Mouse (Mus musculus) embryonic facial prominence, embryonic 14.5 days (tissue): ENCODE measurements around the gene U2af1. TPM values are rescaled to one million over a fixed set of nuclear protein-coding genes. Genes with fewer than 3 reads are reported as not detected.

ENCODE experiments used
- ATAC-seq: fragments of 200-750 bp; cut with Nextera tagmentation; 2 replicates; pipeline ENCODE4 v1.8.0; 2017; ENCODE audit warnings: low read depth, moderate number of reproducible peaks, moderate TSS enrichment
- DNase-seq: peaks from one replicate; pipeline ENCODE4 v3.0.0-alpha.2; 2015; ENCODE audit warnings: low spot score
- H3K27ac ChIP-seq: fragments of 300-500 bp; sonication (generic); replicated peaks from 2 replicates; pipeline ENCODE4 v1.5.1; 2014; ENCODE audit warnings: low read depth, mild to moderate bottlenecking, low read length, moderate library complexity
- H3K27me3 ChIP-seq: fragments of 300-500 bp; sonication (generic); replicated peaks from 2 replicates; pipeline ENCODE4 v1.6.1; 2014; ENCODE audit warnings: low read length; ENCODE audit not compliant: control insufficient read depth, insufficient read depth
- H3K36me3 ChIP-seq: fragments of 300-500 bp; sonication (generic); 2 replicates; pipeline ENCODE4 v1.6.1; 2014; ENCODE audit warnings: low read length, mixed read lengths; ENCODE audit not compliant: control insufficient read depth, insufficient read depth
- H3K4me1 ChIP-seq: fragments of 300-500 bp; sonication (generic); 2 replicates; pipeline ENCODE4 v1.6.1; 2014; ENCODE audit warnings: antibody characterized with exemption, low read length; ENCODE audit not compliant: control insufficient read depth, insufficient read depth
- H3K4me2 ChIP-seq: fragments of 300-500 bp; sonication (generic); 2 replicates; pipeline ENCODE4 v1.6.1; 2014; ENCODE audit warnings: low read depth, mild to moderate bottlenecking, low read length, moderate library complexity, mixed read lengths
- H3K4me3 ChIP-seq: fragments of 300-500 bp; sonication (generic); 2 replicates; pipeline ENCODE4 v1.5.1; 2014; ENCODE audit warnings: low read depth, mild to moderate bottlenecking, low read length
- H3K9ac ChIP-seq: fragments of 300-500 bp; sonication (generic); 2 replicates; pipeline ENCODE4 v1.6.1; 2014; ENCODE audit warnings: low read depth, mild to moderate bottlenecking, low read length, moderate library complexity, mixed read lengths
- H3K9me3 ChIP-seq: fragments of 300-500 bp; sonication (generic); 2 replicates; pipeline ENCODE4 v1.6.1; 2016; ENCODE audit warnings: low read length; ENCODE audit not compliant: control insufficient read depth
- WGBS: fragments of 180-500 bp; shearing (Covaris S2); extraction: QIAGEN DNeasy Blood & Tissue Kit; methylation state at CpG from one replicate; pipeline ENCODE4 v1.1.7; 2014; 5-methylcytosine and 5-hydroxymethylcytosine counted together
- polyA plus RNA-seq: library from polyadenylated mRNA; unstranded; fragments of >200 nt; fragmentation: Nextera tagmentation; extraction: Ambion mirVana; gene quantifications from 2 replicates; pipeline ENCODE4 v1.2.1, GENCODE M21; 2014

Gene U2af1
- polyA plus RNA-seq, 1 experiment from 2014 or later = 134 TPM

- Histone ChIP-seq H3K36me3 (no peaks in the 10 kb centered on the region), H3K27me3 (no peaks in the 10 kb centered on the region)
- 55% methylated on average over 8 of the region's 8 CpGs for WGBS
Observed at GRCm38 (mm10) chr17:31671698-31672097, 13.0 kb upstream of the U2af1 start.

GRCm38 (mm10) chr17:31670163-31670562 lies 11.5 kb upstream of the U2af1 start:
- H3K4me3 ChIP-seq = no peak overlapping the region
- H3K4me2 ChIP-seq = no peak overlapping the region
- H3K9me3 ChIP-seq = no peaks in the 10 kb centered on the region
- no peak overlapping the region for H3K27ac ChIP-seq
- H3K36me3 ChIP-seq = no peaks in the 10 kb centered on the region
- 19% methylated on average over 11 of the region's 11 CpGs for WGBS
- ATAC-seq (peak; percentile 64; the same call in 1 of the 2 replicates), DNase-seq (peak; percentile 60)
- H3K4me1 ChIP-seq = peaks cover 4% of the 10 kb centered on the region; the same call in 1 of the 2 replicates
- H3K27me3 ChIP-seq = no peaks in the 10 kb centered on the region
- no peak overlapping the region for H3K9ac ChIP-seq

More at GRCm38 (mm10) chr17:31671698-31672097, 13.0 kb upstream of the U2af1 start:
- ATAC-seq (no peak), DNase-seq (no peak)
- Histone ChIP-seq H3K9me3 (no peaks in the 10 kb centered on the region), H3K4me1 (peaks cover 4% of the 10 kb centered on the region; the same call in 1 of the 2 replicates), H3K4me2 (no peak overlapping the region), H3K9ac (no peak overlapping the region), H3K4me3 (no peak overlapping the region), H3K27ac (no peak overlapping the region)

- DNase-seq (peak; percentile 50), ATAC-seq (peak; percentile 56; the same call in 1 of the 2 replicates)
- H3K27ac ChIP-seq = no peak overlapping the region
- H3K4me1 ChIP-seq = peaks cover 4% of the 10 kb centered on the region; the same call in 1 of the 2 replicates
- H3K9me3 ChIP-seq = no peaks in the 10 kb centered on the region
- WGBS = 68% methylated on average over 8 of the region's 9 CpGs
- H3K4me3 ChIP-seq = no peak overlapping the region
- H3K4me2 ChIP-seq = no peak overlapping the region
- no peak overlapping the region for H3K9ac ChIP-seq
- no peaks in the 10 kb centered on the region for H3K36me3 ChIP-seq
- H3K27me3 ChIP-seq = no peaks in the 10 kb centered on the region
Observed at GRCm38 (mm10) chr17:31668306-31668705, 9.6 kb upstream of the U2af1 start.

- 13% methylated on average over 4 of the region's 4 CpGs for WGBS
- Histone ChIP-seq H3K4me1 (no peaks in the 10 kb centered on the region), H3K36me3 (no peaks in the 10 kb centered on the region), H3K9me3 (no peaks in the 10 kb centered on the region), H3K27ac (no peak overlapping the region), H3K4me3 (no peak overlapping the region), H3K9ac (no peak overlapping the region), H3K4me2 (no peak overlapping the region), H3K27me3 (no peaks in the 10 kb centered on the region)
- peak; percentile 83 for ATAC-seq
- peak; percentile 86 for DNase-seq
Observed at GRCm38 (mm10) chr17:31664760-31665159, 6.1 kb upstream of the U2af1 start.

- no peak for DNase-seq
- H3K9me3 ChIP-seq = no peaks in the 10 kb centered on the region
- ATAC-seq = no peak
- no peak overlapping the region for H3K9ac ChIP-seq
- H3K4me3 ChIP-seq = no peak overlapping the region
- no peaks in the 10 kb centered on the region for H3K27me3 ChIP-seq
- H3K4me2 ChIP-seq = no peak overlapping the region
- no peak overlapping the region for H3K27ac ChIP-seq
- H3K36me3 ChIP-seq = no peaks in the 10 kb centered on the region
- no peaks in the 10 kb centered on the region for H3K4me1 ChIP-seq
Observed at GRCm38 (mm10) chr17:31662855-31663254, 4.2 kb upstream of the U2af1 start.

GRCm38 (mm10) chr17:31660661-31661250 lies 2.1 kb upstream of the U2af1 start:
- H3K4me1 ChIP-seq = no peaks in the 10 kb centered on the region
- WGBS = 78% methylated on average over 8 of the region's 8 CpGs
- no peaks in the 10 kb centered on the region for H3K27me3 ChIP-seq
- no peak overlapping the region for H3K4me2 ChIP-seq
- no peak overlapping the region for H3K27ac ChIP-seq
- no peak overlapping the region for H3K9ac ChIP-seq
- ATAC-seq = no peak
- no peak overlapping the region for H3K4me3 ChIP-seq
- no peak for DNase-seq
- no peaks in the 10 kb centered on the region for H3K9me3 ChIP-seq
- peaks cover 9% of the 10 kb centered on the region for H3K36me3 ChIP-seq

- Histone ChIP-seq H3K4me1 (no peaks in the 10 kb centered on the region), H3K27me3 (no peaks in the 10 kb centered on the region), H3K27ac (peak overlapping the region; percentile 88), H3K9ac (peak overlapping the region; percentile 99), H3K9me3 (no peaks in the 10 kb centered on the region), H3K4me3 (peak overlapping the region; percentile 97), H3K4me2 (peak overlapping the region; percentile 66), H3K36me3 (peaks cover 36% of the 10 kb centered on the region)
- DNase-seq (no peak), ATAC-seq (no peak)
- WGBS = under 1% methylated on average over 16 of the region's 27 CpGs
Observed at GRCm38 (mm10) chr17:31658136-31658467, 590 bp downstream of the U2af1 start.

GRCm38 (mm10) chr17:31657141-31657983 lies 1.3 kb downstream of the U2af1 start:
- Histone ChIP-seq H3K4me2 (peak overlapping the region; percentile 66), H3K9me3 (no peaks in the 10 kb centered on the region), H3K27ac (no peak overlapping the region), H3K4me1 (no peaks in the 10 kb centered on the region), H3K27me3 (no peaks in the 10 kb centered on the region), H3K9ac (peak overlapping the region; percentile 99), H3K36me3 (peaks cover 43% of the 10 kb centered on the region), H3K4me3 (peak overlapping the region; percentile 97)
- DNase-seq (no peak), ATAC-seq (no peak)
- 49% methylated on average over 12 of the region's 12 CpGs for WGBS
